Mouse (Mus musculus): ENCODE results near the gene Gm20708. TPM values are rescaled to one million over a fixed set of nuclear protein-coding genes. Genes with fewer than 3 reads are reported as not detected.

The Gm20708 gene
- polyA plus RNA-seq, 1 experiment: 2.1 TPM

DNA sequence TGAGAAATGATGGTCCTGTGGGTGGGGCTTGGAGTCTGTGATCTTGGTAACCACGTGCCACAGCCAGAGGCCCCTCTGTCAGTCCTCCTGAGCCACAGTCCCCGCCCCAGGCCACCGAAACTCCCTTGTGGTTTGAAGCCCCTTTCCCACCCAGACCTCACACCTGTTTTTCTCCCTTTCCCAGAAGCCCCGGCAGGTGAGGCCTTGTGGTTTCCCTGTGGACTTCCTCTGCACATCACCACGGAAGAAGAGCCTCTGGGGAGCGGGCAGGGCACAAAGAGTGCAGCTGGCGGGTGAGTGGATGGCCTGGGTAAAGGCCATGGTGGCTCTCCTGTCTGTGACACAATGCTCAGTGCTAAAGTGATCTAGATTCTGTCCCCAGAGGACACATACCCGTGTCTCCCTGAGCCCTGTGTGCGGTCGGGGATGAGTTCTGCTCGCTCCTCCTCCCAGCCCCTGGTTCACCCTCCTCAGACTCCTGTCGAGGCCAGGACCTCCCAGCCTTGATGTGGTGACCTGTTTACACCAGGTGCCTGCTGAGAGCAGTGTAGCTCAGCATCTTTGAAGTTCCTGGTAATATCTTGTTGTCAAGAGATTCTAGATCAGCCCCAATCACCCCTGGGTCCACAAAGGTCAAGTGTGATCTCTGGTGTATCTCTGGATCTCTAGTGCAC lies 62.6 kb downstream of the Gm20708 start:
- peaks cover 6% of the 10 kb centered on the region for H3K4me1 ChIP-seq (ENCODE audit: control insufficient read depth, insufficient read depth, low read length)
- no peak overlapping the region for H3K27ac ChIP-seq (ENCODE audit: insufficient read depth, low read length)
- no peaks in the 10 kb centered on the region for H3K9me3 ChIP-seq (replicated peaks; ENCODE audit: control insufficient read depth, insufficient read depth, low read length, poor library complexity, severe bottlenecking)
- no peak overlapping the region for H3K4me3 ChIP-seq (ENCODE audit: low read depth, low read length)
- no peaks in the 10 kb centered on the region for H3K36me3 ChIP-seq (ENCODE audit: control insufficient read depth, insufficient read depth, low read length, poor library complexity, severe bottlenecking)
- no peak overlapping the region for H3K9ac ChIP-seq (ENCODE audit: low read depth, poor library complexity, severe bottlenecking)
- no peaks in the 10 kb centered on the region for H3K27me3 ChIP-seq (ENCODE audit: control insufficient read depth, insufficient read depth, low read length, poor library complexity, severe bottlenecking)
- TF ChIP-seq EP300 (IDR thresholded peaks at IDR 0.05; ENCODE audit: insufficient read depth, low read depth, low read length) (no peak), CTCF (IDR thresholded peaks at IDR 0.05; ENCODE audit: low read depth, low read length) (no peak), POLR2A (IDR thresholded peaks at IDR 0.05; ENCODE audit: insufficient read depth, low read length) (no peak)

DNA sequence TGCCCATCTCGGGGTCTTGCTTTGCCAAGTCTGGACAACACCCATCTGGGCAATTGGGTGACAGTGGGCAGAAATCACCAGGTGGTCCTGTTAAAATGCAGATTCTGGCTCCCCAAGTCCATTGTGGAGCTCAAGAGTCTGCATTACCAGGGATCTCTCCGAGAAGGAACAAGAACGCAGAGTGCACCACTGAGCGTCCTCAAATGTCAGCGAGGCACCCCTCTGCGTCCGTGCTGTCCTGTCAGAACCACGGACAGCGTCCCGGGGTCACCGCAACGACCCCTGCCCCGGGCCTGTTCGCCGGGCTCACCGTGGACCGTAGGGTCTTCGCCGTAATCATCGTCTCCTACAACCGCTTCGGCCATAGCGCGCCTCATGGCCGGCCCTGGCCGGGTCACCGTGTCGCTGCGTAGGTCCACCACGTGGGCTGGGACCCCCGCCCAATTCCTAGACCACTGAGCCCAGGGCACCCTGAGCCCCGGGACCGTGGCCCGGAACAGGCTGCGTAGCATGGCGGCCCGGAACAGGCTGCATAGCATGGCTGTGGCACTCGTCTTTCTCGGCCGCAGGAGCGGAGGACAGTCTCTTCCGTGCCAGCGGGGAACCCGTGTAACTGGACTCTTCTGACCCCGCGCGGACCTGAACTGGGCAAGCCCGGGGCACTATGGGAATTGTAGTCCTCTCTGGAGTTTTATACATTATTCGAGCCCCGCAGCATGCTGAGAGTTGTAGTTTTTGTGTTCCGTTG lies 63.6 kb downstream of the Gm20708 start, which contains the start of gene Tha1:
Gene Tha1, minus strand, starts transcription at position 621 of the 748 bp plus-strand sequence.
- H3K27ac ChIP-seq (ENCODE audit: insufficient read depth, low read length): no peak within 1 kb of the TSS
- no peaks in the 10 kb centered on the region for H3K27me3 ChIP-seq (ENCODE audit: control insufficient read depth, insufficient read depth, low read length, poor library complexity, severe bottlenecking)
- H3K36me3 ChIP-seq (ENCODE audit: control insufficient read depth, insufficient read depth, low read length, poor library complexity, severe bottlenecking): no peaks in the 10 kb centered on the region
- H3K4me3 ChIP-seq (ENCODE audit: low read depth, low read length): peak within 1 kb of the TSS; percentile 80
- no peak for TF ChIP-seq CTCF (IDR thresholded peaks at IDR 0.05; ENCODE audit: low read depth, low read length)
- TF ChIP-seq POLR2A (IDR thresholded peaks at IDR 0.05; ENCODE audit: insufficient read depth, low read length): no peak
- no peak for TF ChIP-seq EP300 (IDR thresholded peaks at IDR 0.05; ENCODE audit: insufficient read depth, low read depth, low read length)
- H3K4me1 ChIP-seq (ENCODE audit: control insufficient read depth, insufficient read depth, low read length): peaks cover 8% of the 10 kb centered on the region
- no peaks in the 10 kb centered on the region for H3K9me3 ChIP-seq (replicated peaks; ENCODE audit: control insufficient read depth, insufficient read depth, low read length, poor library complexity, severe bottlenecking)
- peak within 1 kb of the TSS; percentile 52 for H3K9ac ChIP-seq (ENCODE audit: low read depth, poor library complexity, severe bottlenecking)

DNA sequence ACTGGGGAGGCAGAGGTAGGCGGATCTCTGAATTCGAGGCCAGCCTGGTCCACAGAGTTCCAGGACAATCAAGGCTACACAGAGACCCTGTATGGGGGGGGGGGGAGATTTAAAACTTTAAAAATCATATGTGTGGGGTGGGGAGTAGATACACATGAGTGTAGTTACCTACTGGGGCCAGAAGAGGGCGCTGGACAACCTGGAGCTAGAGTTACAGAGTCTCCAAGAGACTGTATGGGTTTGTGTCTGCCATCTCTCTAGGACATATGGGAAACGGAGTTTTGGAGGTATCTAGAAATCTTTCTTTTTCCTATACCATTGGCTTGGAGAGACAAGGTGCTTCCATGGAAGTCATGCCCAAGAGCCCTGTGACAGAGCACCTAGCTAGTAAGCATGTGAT lies 65.0 kb downstream of the Gm20708 start:
- H3K27ac ChIP-seq (ENCODE audit: insufficient read depth, low read length): no peak overlapping the region
- H3K9ac ChIP-seq (ENCODE audit: low read depth, poor library complexity, severe bottlenecking): peak overlapping the region; percentile 7; the same call in 1 of the 2 replicates
- no peaks in the 10 kb centered on the region for H3K9me3 ChIP-seq (replicated peaks; ENCODE audit: control insufficient read depth, insufficient read depth, low read length, poor library complexity, severe bottlenecking)
- H3K4me1 ChIP-seq (ENCODE audit: control insufficient read depth, insufficient read depth, low read length): peaks cover 8% of the 10 kb centered on the region
- no peak overlapping the region for H3K4me3 ChIP-seq (ENCODE audit: low read depth, low read length)
- H3K36me3 ChIP-seq (ENCODE audit: control insufficient read depth, insufficient read depth, low read length, poor library complexity, severe bottlenecking): no peaks in the 10 kb centered on the region
- no peaks in the 10 kb centered on the region for H3K27me3 ChIP-seq (ENCODE audit: control insufficient read depth, insufficient read depth, low read length, poor library complexity, severe bottlenecking)
- TF ChIP-seq POLR2A (IDR thresholded peaks at IDR 0.05; ENCODE audit: insufficient read depth, low read length): no peak
- peak; percentile 24 for TF ChIP-seq CTCF (IDR thresholded peaks at IDR 0.05; ENCODE audit: low read depth, low read length)
- TF ChIP-seq EP300 (IDR thresholded peaks at IDR 0.05; ENCODE audit: insufficient read depth, low read depth, low read length): no peak

DNA sequence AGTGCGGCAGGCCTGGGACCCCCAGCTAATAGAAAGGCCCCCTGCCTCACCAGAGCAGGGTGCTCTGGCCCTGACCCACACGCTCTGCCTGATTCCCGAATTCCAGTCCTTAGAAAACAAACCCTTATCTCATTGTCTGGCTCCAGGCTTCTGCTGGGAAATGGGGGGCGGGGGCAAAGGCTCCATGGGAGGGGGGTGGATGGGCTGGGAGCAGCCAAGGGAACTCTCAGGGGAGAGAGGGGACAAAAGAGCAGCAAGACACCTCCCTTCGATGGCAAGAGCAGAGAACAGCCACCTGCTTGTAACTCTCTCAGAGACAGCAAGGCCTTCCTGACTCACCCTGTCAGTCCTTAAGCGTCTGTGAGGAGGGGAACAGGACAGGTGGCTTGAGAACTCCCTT lies 66.2 kb downstream of the Gm20708 start:
- Histone ChIP-seq H3K27ac (ENCODE audit: insufficient read depth, low read length) (peak overlapping the region; percentile 80), H3K27me3 (ENCODE audit: control insufficient read depth, insufficient read depth, low read length, poor library complexity, severe bottlenecking) (no peaks in the 10 kb centered on the region)

DNA sequence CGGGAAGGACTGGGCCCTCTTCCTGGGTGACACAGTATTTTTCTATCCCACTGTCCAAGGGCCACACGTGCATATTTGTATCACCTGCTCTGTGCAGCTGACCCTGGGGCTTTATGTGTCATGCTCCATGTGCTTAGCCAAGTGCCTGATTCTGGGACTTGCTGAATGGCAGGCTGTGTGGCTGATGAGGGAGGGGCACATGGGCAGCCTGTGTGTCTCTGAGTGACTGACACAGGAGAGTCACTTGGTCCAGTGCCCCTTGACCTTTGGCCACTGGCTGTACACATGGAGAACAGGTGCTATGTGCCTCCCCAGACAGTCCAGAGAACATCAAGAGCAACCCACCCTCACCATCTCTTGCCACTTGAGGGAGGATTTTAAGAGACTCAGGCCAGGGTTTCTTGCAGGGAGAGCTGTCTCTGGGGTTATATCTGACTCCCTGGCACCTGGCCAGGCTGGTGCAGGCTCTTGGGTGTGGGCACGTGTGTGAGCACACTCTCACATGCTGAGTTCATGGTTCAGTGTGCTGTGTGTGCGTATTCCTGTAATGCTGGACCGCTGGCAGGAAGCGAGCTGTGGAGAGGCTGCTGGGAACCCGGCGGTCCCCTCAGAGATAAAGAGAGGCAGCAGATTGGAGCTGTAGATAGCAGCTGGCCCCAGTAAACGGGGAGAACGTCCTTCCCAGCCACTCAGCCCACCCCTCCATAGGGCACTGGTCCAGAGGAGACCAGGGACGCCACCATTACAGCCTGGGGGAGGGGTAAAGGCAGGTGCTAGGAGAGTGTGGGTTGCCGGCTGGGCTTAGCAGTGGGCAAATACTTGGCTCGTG lies 68.7 kb downstream of the Gm20708 start:
- H3K4me1 ChIP-seq (ENCODE audit: control insufficient read depth, insufficient read depth, low read length): peaks cover 11% of the 10 kb centered on the region
- H3K27ac ChIP-seq (ENCODE audit: insufficient read depth, low read length): no peak overlapping the region
- TF ChIP-seq POLR2A (IDR thresholded peaks at IDR 0.05; ENCODE audit: insufficient read depth, low read length): no peak
- TF ChIP-seq EP300 (IDR thresholded peaks at IDR 0.05; ENCODE audit: insufficient read depth, low read depth, low read length): no peak
- no peak for TF ChIP-seq CTCF (IDR thresholded peaks at IDR 0.05; ENCODE audit: low read depth, low read length)
- H3K36me3 ChIP-seq (ENCODE audit: control insufficient read depth, insufficient read depth, low read length, poor library complexity, severe bottlenecking): no peaks in the 10 kb centered on the region
- no peaks in the 10 kb centered on the region for H3K9me3 ChIP-seq (replicated peaks; ENCODE audit: control insufficient read depth, insufficient read depth, low read length, poor library complexity, severe bottlenecking)
- H3K27me3 ChIP-seq (ENCODE audit: control insufficient read depth, insufficient read depth, low read length, poor library complexity, severe bottlenecking): no peaks in the 10 kb centered on the region
- H3K4me3 ChIP-seq (ENCODE audit: low read depth, low read length): peak overlapping the region; percentile 25; the same call in 1 of the 2 replicates
- peak overlapping the region; percentile 36; the same call in 1 of the 2 replicates for H3K9ac ChIP-seq (ENCODE audit: low read depth, poor library complexity, severe bottlenecking)

More for the DNA sequence above, 66.2 kb downstream of the Gm20708 start:
- no peaks in the 10 kb centered on the region for H3K9me3 ChIP-seq (replicated peaks; ENCODE audit: control insufficient read depth, insufficient read depth, low read length, poor library complexity, severe bottlenecking)
- TF ChIP-seq CTCF (IDR thresholded peaks at IDR 0.05; ENCODE audit: low read depth, low read length) (no peak), EP300 (IDR thresholded peaks at IDR 0.05; ENCODE audit: insufficient read depth, low read depth, low read length) (peak; percentile 76)
- H3K4me1 ChIP-seq (ENCODE audit: control insufficient read depth, insufficient read depth, low read length): peaks cover 11% of the 10 kb centered on the region
- no peaks in the 10 kb centered on the region for H3K36me3 ChIP-seq (ENCODE audit: control insufficient read depth, insufficient read depth, low read length, poor library complexity, severe bottlenecking)
- H3K9ac ChIP-seq (ENCODE audit: low read depth, poor library complexity, severe bottlenecking): peak overlapping the region; percentile 7
- peak overlapping the region; percentile 3; the same call in 1 of the 2 replicates for H3K4me3 ChIP-seq (ENCODE audit: low read depth, low read length)

Measured in ES-Bruce4 (cell line).